8 mouse cellular contexts compared by ENCODE assay signal in the genomic region with DNA sequence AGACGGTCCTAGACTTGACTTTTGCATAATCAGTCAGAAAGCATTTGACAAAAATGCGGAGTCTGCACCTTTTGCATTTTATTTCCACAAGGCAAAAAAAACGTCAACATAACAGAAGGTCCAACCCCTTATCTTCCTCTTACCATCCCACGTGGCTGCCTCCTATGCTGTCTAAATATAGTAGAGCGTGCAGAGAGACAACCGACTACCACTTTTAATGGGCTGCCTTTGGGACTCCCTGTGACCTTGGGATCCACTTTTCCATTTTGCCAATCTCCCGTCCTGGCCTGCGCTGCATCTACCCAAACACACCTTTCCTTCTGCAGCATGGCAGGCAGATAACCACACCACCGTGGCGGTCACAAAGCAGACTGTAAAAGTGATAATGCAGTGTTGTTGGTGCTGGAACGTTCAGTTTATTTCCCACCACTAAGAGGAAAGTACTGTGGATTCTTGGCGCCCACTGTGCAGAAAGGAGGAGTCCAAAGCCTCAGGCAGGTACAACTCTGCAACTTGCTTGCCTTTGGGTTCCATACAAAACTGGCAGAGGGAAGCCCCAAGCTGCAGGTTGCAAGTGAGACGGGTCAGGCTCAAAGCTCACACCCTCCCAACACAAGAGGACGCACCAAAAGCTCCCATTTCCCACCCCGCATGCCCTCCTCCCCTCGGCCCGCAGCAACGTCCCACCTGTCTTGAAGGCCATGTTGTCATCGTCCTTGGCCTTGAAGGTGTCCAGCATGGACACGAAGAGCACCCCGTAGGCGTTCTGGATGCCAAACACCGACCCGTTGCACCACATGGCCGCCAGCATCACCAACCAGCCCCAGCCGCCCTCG. TPM values are rescaled to one million over a fixed set of nuclear protein-coding genes. Genes with fewer than 3 reads are reported as not detected.
DNase-seq lines count a peak whose midpoint lies in the region; ATAC-seq and TF ChIP-seq lines count a peak whose summit lies in the region.

No protein-coding gene starts in this region.

- 19% methylated on average over 27 of the region's 27 CpGs for WGBS in lung, adult 2 months
- WGBS in stomach, embryonic 16.5 days = 18% methylated on average over 27 of the region's 27 CpGs

- peak; percentile 59 for ATAC-seq in inflammation-experienced regulatory T-cells, adult 6 months
- peak; percentile 23 for ATAC-seq in megakaryocyte, adult 5-6 weeks (ENCODE audit: poor library complexity, severe bottlenecking)
- ATAC-seq in stomach, embryonic 16.5 days (ENCODE audit: insufficient read depth, low FRiP score) = 0 out of 2 replicates have a peak, but pooled peaks have one; percentile 9

- no peak for TF ChIP-seq POLR2A in lung, adult 2 months (IDR thresholded peaks at IDR 0.05; ENCODE audit: borderline replicate concordance, extremely low read depth, low read depth, low read length)
- no peak for TF ChIP-seq POLR2A in brain, embryonic 14.5 days (IDR thresholded peaks at IDR 0.05; ENCODE audit: borderline replicate concordance, extremely low read depth, insufficient read depth, insufficient read length, poor library complexity, severe bottlenecking)

- intact Hi-C loops in gastrocnemius, postnatal 36 days (cut with DNase I) = loop anchor here (2.0 to 5.0 kb wide), 3 partner anchors 30 to 89 kb away; no protein-coding TSS in a partner anchor

- H3K4me1 ChIP-seq in lung, adult 2 months (ENCODE audit: control insufficient read depth, insufficient read depth, low read length) = no peaks in the 10 kb centered on the region
- no peaks in the 10 kb centered on the region for H3K4me1 ChIP-seq in stomach, embryonic 16.5 days (ENCODE audit: control insufficient read depth, insufficient read depth, low read length)

- H3K4me2 ChIP-seq in stomach, embryonic 16.5 days (ENCODE audit: low read depth, low read length) = peak overlapping the region; percentile 89

- H3K36me3 ChIP-seq in stomach, embryonic 16.5 days (ENCODE audit: control insufficient read depth, insufficient read depth, low read length) = no peaks in the 10 kb centered on the region

- peak overlapping the region; percentile 63 for H3K4me3 ChIP-seq in lung, adult 2 months (replicated peaks; ENCODE audit: extremely low read depth, low read depth, low read length)
- H3K4me3 ChIP-seq in stomach, embryonic 16.5 days (replicated peaks; ENCODE audit: low read length) = peak overlapping the region; percentile 62

- no peak overlapping the region for H3K27ac ChIP-seq in stomach, embryonic 16.5 days (ENCODE audit: low read length)

- DNase-seq in lung, adult 2 months = peak; percentile 18
- no peak for DNase-seq in lung, postnatal 25 days (ENCODE audit: low spot score)
- peak; percentile 28 for DNase-seq in brain, embryonic 14.5 days (ENCODE audit: low read depth)
- DNase-seq in gastrocnemius, postnatal 36 days = peak; percentile 5 to 32
- DNase-seq in MN1 (ENCODE audit: low spot score) = no peak

- no peaks in the 10 kb centered on the region for H3K27me3 ChIP-seq in stomach, embryonic 16.5 days (ENCODE audit: control insufficient read depth, insufficient read depth, low read length)

- peak overlapping the region; percentile 75 for H3K9ac ChIP-seq in stomach, embryonic 16.5 days (ENCODE audit: low read length)

- no peaks in the 10 kb centered on the region for H3K9me3 ChIP-seq in stomach, embryonic 16.5 days (replicated peaks; ENCODE audit: control insufficient read depth, low read length)

- TF ChIP-seq CTCF in lung, adult 2 months (IDR thresholded peaks at IDR 0.05; ENCODE audit: insufficient read depth, low read length) = no peak
- TF ChIP-seq CTCF in brain, embryonic 14.5 days (IDR thresholded peaks at IDR 0.05; ENCODE audit: borderline replicate concordance, extremely low read depth, insufficient read depth, insufficient read length) = no peak

RNA-seq across cellular contexts. Expression of a gene that starts 0.8 kb away (rescaled TPM):
- 11.3 and 20.7 TPM in 2 replicates for polyA plus RNA-seq in lung, adult 2 months (2012; rRNA removed)
- polyA plus RNA-seq in brain, embryonic 14.5 days (2012; rRNA removed) = 3.0 and 7.5 TPM in 2 replicates
- total RNA-seq in gastrocnemius, postnatal 36 days (2021) = 10 to 100 TPM; 35.3 to 40.5 TPM
- 1 to 10 TPM in 2 of 3 experiments, under 1 TPM in 1; 0.45 to 5.5 (median 3.1) TPM for polyA plus RNA-seq in inflammation-experienced regulatory T-cells, adult 6 months (2017; shearing (Covaris generic))
- 45.0 and 56.3 TPM in 2 replicates for total RNA-seq in megakaryocyte, adult 5-6 weeks (2015)
- 29.8 and 31.6 TPM in 2 replicates for total RNA-seq in megakaryocyte, adult 5-6 weeks (2017)
- 11.0 and 12.2 TPM in 2 replicates for polyA plus RNA-seq in stomach, embryonic 16.5 days (2015; fragmentation: Nextera tagmentation; extraction: Ambion mirVana)

Comparison
In these comparisons a context has a peak if more than half of its experiments do, and no peak if none do; other contexts are left out.
1. DNase-seq: peak in lung, adult 2 months (single experiment), brain, embryonic 14.5 days (single experiment) and gastrocnemius, postnatal 36 days (2 of 2); none in lung, postnatal 25 days (single experiment) and MN1 (single experiment).
2. ATAC-seq: peak in every context shown above with its lines; median percentile 59 in inflammation-experienced regulatory T-cells, adult 6 months; 23 in megakaryocyte, adult 5-6 weeks; 9 in stomach, embryonic 16.5 days.